Mouse (Mus musculus) stomach, embryonic 15.5 days (tissue): ENCODE results near the gene Rims1. TPM values are rescaled to one million over a fixed set of nuclear protein-coding genes. Genes with fewer than 3 reads are reported as not detected.

Source experiments
- ATAC-seq: fragments of 200-750 bp; cut with Nextera tagmentation; 2 replicates; pipeline ENCODE4 v1.8.0; 2017; ENCODE audit warnings: low read depth, moderate number of reproducible peaks, moderate TSS enrichment; ENCODE audit not compliant: insufficient read depth, low FRiP score
- H3K27ac ChIP-seq: fragments of 300-500 bp; sonication (generic); 2 replicates; pipeline ENCODE4 v1.5.1; 2015; ENCODE audit warnings: mild to moderate bottlenecking, inconsistent platforms
- H3K27me3 ChIP-seq: fragments of 300-500 bp; sonication (generic); replicated peaks from 2 replicates; pipeline ENCODE4 v1.6.1; 2015; ENCODE audit warnings: inconsistent platforms
- H3K36me3 ChIP-seq: fragments of 300-500 bp; sonication (generic); 2 replicates; pipeline ENCODE4 v1.6.1; 2015; ENCODE audit warnings: inconsistent platforms
- H3K4me1 ChIP-seq: fragments of 300-500 bp; sonication (generic); 2 replicates; pipeline ENCODE4 v1.6.1; 2015; ENCODE audit warnings: inconsistent platforms
- H3K4me2 ChIP-seq: fragments of 300-500 bp; sonication (generic); 2 replicates; pipeline ENCODE4 v1.6.1; 2015; ENCODE audit warnings: mild to moderate bottlenecking, inconsistent platforms
- H3K4me3 ChIP-seq: fragments of 300-500 bp; sonication (generic); replicated peaks from 2 replicates; pipeline ENCODE4 v1.5.1; 2015; ENCODE audit warnings: inconsistent platforms
- H3K9ac ChIP-seq: fragments of 300-500 bp; sonication (generic); 2 replicates; pipeline ENCODE4 v1.6.1; 2015; ENCODE audit warnings: inconsistent platforms
- H3K9me3 ChIP-seq: fragments of 300-500 bp; sonication (generic); 2 replicates; pipeline ENCODE4 v1.6.1; 2016; ENCODE audit warnings: inconsistent platforms
- WGBS: fragments of 180-500 bp; shearing (Covaris S2); methylation state at CpG from one replicate; pipeline ENCODE4 v1.1.7; 2015; 5-methylcytosine and 5-hydroxymethylcytosine counted together
- polyA plus RNA-seq: library from polyadenylated mRNA; unstranded; fragments of >200 nt; fragmentation: Nextera tagmentation; extraction: Ambion mirVana; gene quantifications from 2 replicates; pipeline ENCODE4 v1.2.1, GENCODE M21; 2015

Rims1 gene
- polyA plus RNA-seq, 1 experiment from 2014 or later: 8.8 TPM

DNA sequence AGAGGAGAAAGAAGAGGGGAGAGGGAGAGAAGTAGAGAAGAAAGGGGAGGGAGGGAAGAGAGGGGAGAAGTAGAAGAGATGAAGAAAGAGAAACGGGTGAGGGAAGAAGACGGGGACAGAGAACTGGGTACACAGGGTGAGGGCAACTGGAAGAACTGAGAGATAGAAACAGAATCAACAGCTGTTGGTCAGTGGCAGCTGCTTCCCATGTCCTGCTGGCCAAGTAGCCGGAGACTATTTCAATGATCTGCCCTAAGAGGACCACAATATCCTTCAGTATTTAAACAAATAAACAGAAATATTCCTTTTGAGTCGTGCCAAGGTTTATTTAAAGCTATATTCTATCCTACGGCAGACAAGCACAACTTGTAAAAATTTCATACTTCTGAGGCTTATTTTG lies 499.3 kb downstream of the Rims1 start:
- H3K4me3 ChIP-seq: no peak overlapping the region
- H3K36me3 ChIP-seq: no peaks in the 10 kb centered on the region
- no peaks in the 10 kb centered on the region for H3K4me1 ChIP-seq
- no peak overlapping the region for H3K27ac ChIP-seq
- no peak overlapping the region for H3K4me2 ChIP-seq
- ATAC-seq: no peak
- H3K27me3 ChIP-seq: no peaks in the 10 kb centered on the region
- no peaks in the 10 kb centered on the region for H3K9me3 ChIP-seq
- H3K9ac ChIP-seq: no peak overlapping the region
- WGBS: 73% methylated on average over 5 of the region's 5 CpGs

DNA sequence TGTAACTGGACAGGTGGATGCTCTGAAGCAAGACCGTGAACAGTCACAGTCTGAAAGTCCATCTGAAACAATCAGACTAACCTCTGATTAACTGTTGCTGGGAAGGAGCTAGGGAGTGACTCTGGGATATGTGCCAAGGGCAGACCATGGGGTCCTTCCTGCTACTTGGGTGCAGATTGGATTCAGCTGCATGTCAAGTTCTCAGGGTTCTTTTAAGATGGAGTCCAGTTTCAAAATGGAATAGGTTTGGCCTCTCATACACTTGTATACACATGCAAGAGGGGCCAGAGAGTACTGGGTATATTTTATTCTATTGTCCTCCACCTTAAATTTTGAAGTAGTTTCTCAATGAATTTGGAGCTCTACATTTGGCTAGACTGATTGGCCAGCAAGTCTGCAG lies 499.9 kb downstream of the Rims1 start:
- Histone ChIP-seq H3K27me3 (no peaks in the 10 kb centered on the region), H3K4me1 (no peaks in the 10 kb centered on the region), H3K27ac (no peak overlapping the region), H3K9me3 (no peaks in the 10 kb centered on the region), H3K4me3 (no peak overlapping the region), H3K9ac (no peak overlapping the region), H3K4me2 (no peak overlapping the region), H3K36me3 (no peaks in the 10 kb centered on the region)
- ATAC-seq: no peak
- WGBS: 74% methylated on average over 1 of the region's 1 CpGs

GRCm38 (mm10) chr1:22293953-22294352 lies 511.8 kb downstream of the Rims1 start:
- Histone ChIP-seq H3K9ac (no peak overlapping the region), H3K27me3 (no peaks in the 10 kb centered on the region), H3K36me3 (no peaks in the 10 kb centered on the region), H3K4me1 (no peaks in the 10 kb centered on the region), H3K27ac (no peak overlapping the region), H3K9me3 (no peaks in the 10 kb centered on the region), H3K4me2 (no peak overlapping the region), H3K4me3 (no peak overlapping the region)
- ATAC-seq: no peak
- WGBS: 20% methylated on average over 3 of the region's 3 CpGs

DNA sequence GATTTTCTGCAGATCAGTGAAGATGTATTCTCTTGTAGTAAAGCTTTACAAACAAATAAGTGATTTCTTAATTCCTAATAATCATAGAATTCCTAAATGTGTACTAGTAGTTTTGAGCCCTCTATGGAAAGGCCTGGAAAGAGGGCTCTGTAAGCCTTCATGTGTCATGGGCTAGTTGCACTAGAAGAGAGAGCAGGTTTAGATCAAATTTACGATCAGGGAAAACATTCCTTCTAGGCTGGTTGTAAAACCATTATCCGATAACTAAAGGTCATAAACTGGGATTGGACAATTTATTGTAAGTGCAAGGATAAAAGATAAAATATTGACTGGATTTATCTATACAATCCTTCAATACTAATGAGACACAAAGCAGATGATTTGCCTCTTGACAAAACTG lies 512.5 kb downstream of the Rims1 start:
- no peak overlapping the region for H3K9ac ChIP-seq
- no peaks in the 10 kb centered on the region for H3K36me3 ChIP-seq
- H3K4me3 ChIP-seq: no peak overlapping the region
- H3K4me1 ChIP-seq: no peaks in the 10 kb centered on the region
- no peak overlapping the region for H3K27ac ChIP-seq
- no peak overlapping the region for H3K4me2 ChIP-seq
- 53% methylated on average over 2 of the region's 2 CpGs for WGBS
- no peaks in the 10 kb centered on the region for H3K9me3 ChIP-seq
- H3K27me3 ChIP-seq: no peaks in the 10 kb centered on the region
- ATAC-seq: no peak

GRCm38 (mm10) chr1:22286807-22287206 lies 519.0 kb downstream of the Rims1 start:
- WGBS: 76% methylated on average over 2 of the region's 2 CpGs
- no peak for ATAC-seq
- no peaks in the 10 kb centered on the region for H3K27me3 ChIP-seq

DNA sequence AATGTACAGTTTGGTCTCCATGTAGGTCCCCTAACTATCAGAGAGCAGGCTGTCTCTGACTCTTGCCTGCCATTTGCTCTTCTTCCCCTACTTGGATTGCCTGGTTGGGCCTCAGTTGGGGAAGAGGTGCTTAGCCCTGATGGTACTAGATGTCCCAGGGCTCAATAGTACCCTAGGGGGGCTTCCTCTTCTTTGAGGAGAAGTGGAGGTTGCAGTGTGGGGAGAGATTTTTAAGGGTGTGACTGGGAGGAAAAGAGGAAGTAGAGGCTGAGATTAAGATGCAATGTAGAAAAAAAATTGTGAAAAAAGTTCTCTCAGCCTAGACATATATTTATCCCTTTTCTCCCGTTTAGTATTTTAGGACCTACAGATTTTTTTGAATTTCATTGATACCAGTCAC lies 525.8 kb downstream of the Rims1 start:
- WGBS: 65% methylated on average over 1 of the region's 1 CpGs
- Histone ChIP-seq H3K36me3 (no peaks in the 10 kb centered on the region), H3K27me3 (no peaks in the 10 kb centered on the region), H3K4me2 (no peak overlapping the region), H3K4me1 (no peaks in the 10 kb centered on the region), H3K9ac (no peak overlapping the region), H3K9me3 (no peaks in the 10 kb centered on the region), H3K27ac (no peak overlapping the region), H3K4me3 (no peak overlapping the region)
- ATAC-seq: no peak

More at GRCm38 (mm10) chr1:22286807-22287206, 519.0 kb downstream of the Rims1 start:
- Histone ChIP-seq H3K9ac (no peak overlapping the region), H3K27ac (no peak overlapping the region), H3K36me3 (no peaks in the 10 kb centered on the region), H3K4me2 (no peak overlapping the region), H3K4me1 (no peaks in the 10 kb centered on the region), H3K4me3 (no peak overlapping the region), H3K9me3 (no peaks in the 10 kb centered on the region)

GRCm38 (mm10) chr1:22274081-22274480 lies 531.7 kb downstream of the Rims1 start:
- ATAC-seq: no peak
- no peaks in the 10 kb centered on the region for H3K36me3 ChIP-seq
- WGBS: 74% methylated on average over 2 of the region's 2 CpGs

DNA sequence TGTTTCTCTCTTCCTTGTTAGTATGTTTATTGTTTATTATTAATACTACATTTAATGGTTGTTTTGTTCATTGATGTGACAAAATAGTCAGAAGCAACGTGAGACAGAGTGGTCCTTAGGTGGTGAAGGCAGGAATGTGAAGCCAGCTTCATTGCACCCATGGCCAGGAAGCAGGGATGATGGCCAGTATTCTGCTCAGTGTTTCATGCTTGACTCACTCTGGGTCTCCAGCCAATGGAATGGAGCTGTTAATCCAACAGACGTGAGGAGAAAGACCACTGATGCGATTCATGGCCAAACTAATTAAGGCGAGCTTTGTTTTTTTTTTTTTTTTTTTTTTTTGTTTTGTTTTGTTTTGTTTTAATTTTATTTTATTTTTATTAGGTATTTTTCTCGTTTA lies 535.7 kb downstream of the Rims1 start:
- WGBS: 78% methylated on average over 5 of the region's 5 CpGs
- Histone ChIP-seq H3K4me1 (no peaks in the 10 kb centered on the region), H3K4me3 (no peak overlapping the region), H3K4me2 (no peak overlapping the region), H3K27me3 (no peaks in the 10 kb centered on the region), H3K27ac (no peak overlapping the region), H3K36me3 (no peaks in the 10 kb centered on the region), H3K9me3 (no peaks in the 10 kb centered on the region), H3K9ac (no peak overlapping the region)
- no peak for ATAC-seq

More at GRCm38 (mm10) chr1:22274081-22274480, 531.7 kb downstream of the Rims1 start:
- no peak overlapping the region for H3K27ac ChIP-seq
- H3K4me2 ChIP-seq: no peak overlapping the region
- H3K4me3 ChIP-seq: no peak overlapping the region
- H3K27me3 ChIP-seq: no peaks in the 10 kb centered on the region
- no peaks in the 10 kb centered on the region for H3K4me1 ChIP-seq
- no peak overlapping the region for H3K9ac ChIP-seq
- H3K9me3 ChIP-seq: no peaks in the 10 kb centered on the region

DNA sequence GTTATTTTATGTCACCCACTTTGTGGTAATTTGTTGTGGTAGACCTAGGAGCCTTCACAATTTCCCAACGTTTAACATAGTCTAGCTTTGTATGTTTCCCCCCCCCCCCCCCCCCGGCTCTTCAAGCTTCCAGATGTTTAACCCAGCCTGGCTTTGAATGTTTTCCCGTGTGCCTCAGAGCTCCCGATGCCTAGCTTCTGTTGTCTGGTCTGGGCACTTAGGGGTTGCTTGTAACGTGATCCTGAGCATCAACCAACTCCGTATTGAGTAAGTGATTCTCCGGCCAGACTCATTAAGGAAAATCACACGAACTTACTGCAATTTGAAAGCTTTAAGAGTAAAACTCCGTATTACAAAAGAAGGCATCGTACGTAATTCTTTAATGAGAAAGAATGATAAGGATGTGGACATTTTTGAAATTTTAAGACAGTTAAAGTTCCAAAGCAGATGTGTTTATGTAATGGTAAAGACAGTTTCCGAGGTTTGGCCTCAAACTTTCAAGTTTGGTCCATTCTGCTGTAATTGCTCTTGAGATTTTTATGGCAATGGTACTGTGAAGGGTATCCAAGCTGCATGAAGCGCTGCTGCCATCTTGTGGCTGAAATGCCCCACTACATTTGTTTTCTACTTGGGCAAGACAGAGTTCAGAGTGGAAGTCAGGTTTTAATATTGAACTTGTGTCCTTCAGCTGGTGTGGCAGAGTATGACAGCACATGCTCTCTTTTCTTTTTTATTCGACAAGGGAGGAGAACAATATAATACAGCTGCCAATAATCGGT lies 537.0 kb downstream of the Rims1 start:
- no peaks in the 10 kb centered on the region for H3K36me3 ChIP-seq
- no peaks in the 10 kb centered on the region for H3K27me3 ChIP-seq
- no peak overlapping the region for H3K27ac ChIP-seq
- H3K4me3 ChIP-seq: no peak overlapping the region
- H3K4me2 ChIP-seq: peak overlapping the region; percentile 45
- H3K9ac ChIP-seq: no peak overlapping the region
- H3K9me3 ChIP-seq: no peaks in the 10 kb centered on the region
- no peak for ATAC-seq
- no peaks in the 10 kb centered on the region for H3K4me1 ChIP-seq
- 18% methylated on average over 15 of the region's 15 CpGs for WGBS

- WGBS: 73% methylated on average over 10 of the region's 10 CpGs
- no peaks in the 10 kb centered on the region for H3K36me3 ChIP-seq
- H3K9me3 ChIP-seq: no peaks in the 10 kb centered on the region
- ATAC-seq: no peak
- H3K9ac ChIP-seq: no peak overlapping the region
- no peaks in the 10 kb centered on the region for H3K27me3 ChIP-seq
- no peak overlapping the region for H3K27ac ChIP-seq
- H3K4me3 ChIP-seq: no peak overlapping the region
- no peaks in the 10 kb centered on the region for H3K4me1 ChIP-seq
- H3K4me2 ChIP-seq: no peak overlapping the region
Measured at GRCm38 (mm10) chr1:22266491-22266890, 539.3 kb downstream of the Rims1 start.

DNA sequence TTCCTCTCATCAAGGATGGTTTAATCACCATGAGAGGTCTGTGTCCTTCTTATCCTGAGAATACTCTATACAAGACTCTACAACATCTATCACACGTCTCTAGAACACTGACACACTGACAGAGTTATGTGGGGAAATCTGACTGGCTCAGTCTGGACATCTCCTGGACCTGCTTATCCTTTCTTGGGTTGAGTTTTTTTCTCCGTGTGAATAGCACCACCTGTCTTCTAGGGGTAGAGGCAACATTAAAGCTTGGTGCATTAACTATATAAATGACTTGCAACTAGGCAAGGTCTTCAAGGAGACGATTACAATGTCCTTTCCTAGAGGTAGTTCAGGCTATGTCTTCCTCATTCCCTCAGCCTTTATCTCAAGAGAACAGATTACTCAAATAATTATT lies 540.3 kb downstream of the Rims1 start:
- H3K4me3 ChIP-seq: no peak overlapping the region
- no peaks in the 10 kb centered on the region for H3K36me3 ChIP-seq
- H3K27ac ChIP-seq: no peak overlapping the region
- H3K9me3 ChIP-seq: no peaks in the 10 kb centered on the region
- no peak for ATAC-seq
- no peaks in the 10 kb centered on the region for H3K4me1 ChIP-seq
- 55% methylated on average over 3 of the region's 3 CpGs for WGBS
- H3K27me3 ChIP-seq: no peaks in the 10 kb centered on the region
- H3K9ac ChIP-seq: no peak overlapping the region
- H3K4me2 ChIP-seq: no peak overlapping the region

- no peak overlapping the region for H3K9ac ChIP-seq
- no peaks in the 10 kb centered on the region for H3K4me1 ChIP-seq
- no peaks in the 10 kb centered on the region for H3K36me3 ChIP-seq
- no peak for ATAC-seq
- no peaks in the 10 kb centered on the region for H3K9me3 ChIP-seq
- 46% methylated on average over 6 of the region's 6 CpGs for WGBS
- no peak overlapping the region for H3K4me3 ChIP-seq
- H3K27me3 ChIP-seq: no peaks in the 10 kb centered on the region
- no peak overlapping the region for H3K27ac ChIP-seq
- H3K4me2 ChIP-seq: no peak overlapping the region
Measured at GRCm38 (mm10) chr1:22262169-22262950, 543.4 kb downstream of the Rims1 start.
